Mouse (Mus musculus) megakaryocyte, embryonic 14.5 days (primary cell): ENCODE results near the gene Ell.

Experiments
- FLI1 ChIP-seq: IDR thresholded peaks from 2 replicates; pipeline ENCODE4 v1.6.1; 2012; ENCODE audit warnings: low read length, inconsistent platforms, mixed read lengths
- GATA1 ChIP-seq: IDR thresholded peaks from 3 replicates; pipeline ENCODE4 v1.6.1; 2012; ENCODE audit warnings: mixed read lengths, low read length, inconsistent platforms, borderline replicate concordance

- TF ChIP-seq GATA1 (no peak), FLI1 (no peak)
Measured at GRCm38 (mm10) chr8:70529299-70529698, 10.0 kb upstream of the Ell start.
